Mouse (Mus musculus) heart, embryonic 12.5 days (tissue): ENCODE results near the gene Cnih2. TPM values are rescaled to one million over a fixed set of nuclear protein-coding genes. Genes with fewer than 3 reads are reported as not detected.

ENCODE experiments used
- ATAC-seq: fragments of 200-750 bp; cut with Nextera tagmentation; 2 replicates; pipeline ENCODE4 v1.8.0; 2017; ENCODE audit warnings: moderate TSS enrichment, moderate library complexity; ENCODE audit not compliant: insufficient number of reproducible peaks, low FRiP score
- H3K27ac ChIP-seq: fragments of 300-500 bp; sonication (generic); 2 replicates; pipeline ENCODE4 v1.5.1; 2016; ENCODE audit warnings: mild to moderate bottlenecking, moderate library complexity; ENCODE audit not compliant: poor library complexity, severe bottlenecking
- H3K27me3 ChIP-seq: fragments of 300-500 bp; sonication (generic); replicated peaks from 2 replicates; pipeline ENCODE4 v1.6.1; 2016; ENCODE audit warnings: mild to moderate bottlenecking, moderate library complexity
- H3K36me3 ChIP-seq: fragments of 300-500 bp; sonication (generic); 2 replicates; pipeline ENCODE4 v1.6.1; 2016; ENCODE audit warnings: mild to moderate bottlenecking, moderate library complexity
- H3K4me1 ChIP-seq: fragments of 300-500 bp; sonication (generic); replicated peaks from 2 replicates; pipeline ENCODE4 v1.6.1; 2016; ENCODE audit warnings: mild to moderate bottlenecking
- H3K4me2 ChIP-seq: fragments of 300-500 bp; sonication (generic); 2 replicates; pipeline ENCODE4 v1.6.1; 2016; ENCODE audit warnings: mild to moderate bottlenecking, moderate library complexity
- H3K4me3 ChIP-seq: fragments of 300-500 bp; sonication (generic); 2 replicates; pipeline ENCODE4 v1.5.1; 2016; ENCODE audit warnings: mild to moderate bottlenecking
- H3K9ac ChIP-seq: fragments of 300-500 bp; sonication (generic); 2 replicates; pipeline ENCODE4 v1.6.1; 2016; ENCODE audit warnings: mild to moderate bottlenecking, moderate library complexity
- H3K9me3 ChIP-seq: fragments of 300-500 bp; sonication (generic); replicated peaks from 2 replicates; pipeline ENCODE4 v1.6.1; 2016; ENCODE audit warnings: mild to moderate bottlenecking, moderate library complexity
- WGBS: fragments of 180-500 bp; shearing (Covaris S2); methylation state at CpG from one replicate; pipeline ENCODE4 v1.1.7; 2016; 5-methylcytosine and 5-hydroxymethylcytosine counted together
- polyA plus RNA-seq: library from polyadenylated mRNA; unstranded; fragments of >200 nt; fragmentation: Nextera tagmentation; extraction: Ambion mirVana; gene quantifications from 2 replicates; pipeline ENCODE4 v1.2.1, GENCODE M21; 2016

Cnih2 gene
- polyA plus RNA-seq, 1 experiment from 2014 or later = 5.9 TPM

- no peak for ATAC-seq
- Histone ChIP-seq H3K4me3 (no peak overlapping the region), H3K27ac (no peak overlapping the region), H3K4me2 (no peak overlapping the region), H3K9ac (no peak overlapping the region), H3K36me3 (peaks cover 53% of the 10 kb centered on the region), H3K9me3 (no peaks in the 10 kb centered on the region), H3K4me1 (peaks cover 28% of the 10 kb centered on the region), H3K27me3 (no peaks in the 10 kb centered on the region)
- 73% methylated on average over 19 of the region's 19 CpGs for WGBS
Measured at GRCm38 (mm10) chr19:5109659-5110453, 11.5 kb upstream of the Cnih2 start.

GRCm38 (mm10) chr19:5108702-5109101 lies 10.4 kb upstream of the Cnih2 start:
- Histone ChIP-seq H3K27me3 (no peaks in the 10 kb centered on the region), H3K4me2 (no peak overlapping the region), H3K9me3 (no peaks in the 10 kb centered on the region), H3K4me3 (no peak overlapping the region), H3K36me3 (peaks cover 62% of the 10 kb centered on the region), H3K27ac (peak overlapping the region; percentile 17; the same call in 1 of the 2 replicates), H3K9ac (0 out of 2 replicates have a peak overlapping the region, but pooled peaks have one; percentile 28), H3K4me1 (peaks cover 29% of the 10 kb centered on the region)
- 39% methylated on average over 4 of the region's 4 CpGs for WGBS
- ATAC-seq = no peak

- Histone ChIP-seq H3K4me2 (no peak overlapping the region), H3K36me3 (peaks cover 62% of the 10 kb centered on the region), H3K9ac (no peak overlapping the region), H3K4me3 (no peak overlapping the region), H3K9me3 (no peaks in the 10 kb centered on the region), H3K27me3 (no peaks in the 10 kb centered on the region), H3K27ac (peak overlapping the region; percentile 17; the same call in 1 of the 2 replicates), H3K4me1 (peaks cover 29% of the 10 kb centered on the region)
- WGBS = 16% methylated on average over 5 of the region's 5 CpGs
- peak; percentile 20; the same call in 1 of the 2 replicates for ATAC-seq
Measured at GRCm38 (mm10) chr19:5108271-5108575, 9.9 kb upstream of the Cnih2 start.

GRCm38 (mm10) chr19:5107556-5108270 lies 9.4 kb upstream of the Cnih2 start:
- 0 out of 2 replicates have a peak, but pooled peaks have one; percentile 1 for ATAC-seq
- peak overlapping the region; percentile 17; the same call in 1 of the 2 replicates for H3K27ac ChIP-seq
- no peaks in the 10 kb centered on the region for H3K9me3 ChIP-seq
- WGBS = 74% methylated on average over 18 of the region's 18 CpGs
- H3K9ac ChIP-seq = peak overlapping the region; percentile 8; the same call in 1 of the 2 replicates
- peaks cover 63% of the 10 kb centered on the region for H3K36me3 ChIP-seq
- no peaks in the 10 kb centered on the region for H3K27me3 ChIP-seq
- H3K4me3 ChIP-seq = no peak overlapping the region
- peaks cover 29% of the 10 kb centered on the region for H3K4me1 ChIP-seq
- peak overlapping the region; percentile 81; the same call in 1 of the 2 replicates for H3K4me2 ChIP-seq

- 0% methylated on average over 44 of the region's 46 CpGs for WGBS
- Histone ChIP-seq H3K4me1 (peaks cover 29% of the 10 kb centered on the region), H3K9me3 (no peaks in the 10 kb centered on the region), H3K4me3 (peak within 1 kb of the TSS; percentile 78), H3K27me3 (no peaks in the 10 kb centered on the region), H3K4me2 (peak within 1 kb of the TSS; percentile 81), H3K36me3 (peaks cover 63% of the 10 kb centered on the region), H3K9ac (peak within 1 kb of the TSS; percentile 87), H3K27ac (peak within 1 kb of the TSS; percentile 89)
- ATAC-seq = peak; percentile 94
Measured at GRCm38 (mm10) chr19:5106731-5107191, 8.4 kb upstream of the Cnih2 start, which contains the start of gene Rab1b. TSS of gene Rab1b (minus strand) at chr19:5107072.

- Histone ChIP-seq H3K9ac (peak overlapping the region; percentile 87), H3K9me3 (no peaks in the 10 kb centered on the region), H3K27ac (peak overlapping the region; percentile 89), H3K36me3 (peaks cover 63% of the 10 kb centered on the region), H3K4me2 (peak overlapping the region; percentile 81), H3K4me3 (peak overlapping the region; percentile 78), H3K4me1 (peaks cover 29% of the 10 kb centered on the region), H3K27me3 (no peaks in the 10 kb centered on the region)
- 10% methylated on average over 9 of the region's 9 CpGs for WGBS
- ATAC-seq = 0 out of 2 replicates have a peak, but pooled peaks have one; percentile 0
Measured at GRCm38 (mm10) chr19:5106074-5106473, 7.8 kb upstream of the Cnih2 start.

- H3K9ac ChIP-seq = peak overlapping the region; percentile 68
- H3K4me1 ChIP-seq = peaks cover 66% of the 10 kb centered on the region
Measured at GRCm38 (mm10) chr19:5097521-5098362, 579 bp downstream of the Cnih2 start.

GRCm38 (mm10) chr19:5095887-5096474 lies 2.3 kb downstream of the Cnih2 start:
- Histone ChIP-seq H3K9me3 (no peaks in the 10 kb centered on the region), H3K36me3 (peaks cover 39% of the 10 kb centered on the region), H3K4me3 (no peak overlapping the region), H3K27ac (no peak overlapping the region), H3K9ac (no peak overlapping the region), H3K4me2 (peak overlapping the region; percentile 6; the same call in 1 of the 2 replicates), H3K27me3 (0 out of 2 replicates have a peak, but pooled peaks cover 2% of the 10 kb centered on the region), H3K4me1 (peaks cover 66% of the 10 kb centered on the region)
- ATAC-seq = no peak
- WGBS = 4% methylated on average over 9 of the region's 9 CpGs

More at GRCm38 (mm10) chr19:5097521-5098362, 579 bp downstream of the Cnih2 start:
- Histone ChIP-seq H3K4me3 (peak overlapping the region; percentile 52), H3K4me2 (peak overlapping the region; percentile 90), H3K27me3 (0 out of 2 replicates have a peak, but pooled peaks cover 2% of the 10 kb centered on the region), H3K27ac (no peak overlapping the region), H3K9me3 (no peaks in the 10 kb centered on the region), H3K36me3 (peaks cover 41% of the 10 kb centered on the region)
- 6% methylated on average over 28 of the region's 31 CpGs for WGBS
- no peak for ATAC-seq

- Histone ChIP-seq H3K27ac (no peak overlapping the region), H3K27me3 (0 out of 2 replicates have a peak, but pooled peaks cover 2% of the 10 kb centered on the region), H3K9ac (no peak overlapping the region), H3K9me3 (no peaks in the 10 kb centered on the region), H3K4me2 (0 out of 2 replicates have a peak overlapping the region, but pooled peaks have one; percentile 0), H3K36me3 (peaks cover 37% of the 10 kb centered on the region), H3K4me1 (peaks cover 55% of the 10 kb centered on the region), H3K4me3 (no peak overlapping the region)
- WGBS = 49% methylated on average over 11 of the region's 11 CpGs
- no peak for ATAC-seq
Measured at GRCm38 (mm10) chr19:5094746-5095417, 3.4 kb downstream of the Cnih2 start.
